ENCODE assay signal across 26 mouse cellular contexts in genomic region chr2:173484486-173484885, GRCm38 (mm10). TPM values are rescaled to one million over a fixed set of nuclear protein-coding genes. Genes with fewer than 3 reads are reported as not detected.
"Had no signal": no experiment of that assay in that cellular context is flagged by ENCODE, and none has a peak within 500 bp of the region (broad histone marks: within the 10 kb centered on the region; RNA-seq: fewer than 3 reads in every experiment).

No protein-coding gene starts in this region.

- H3K4me1 ChIP-seq: liver, embryonic 15.5 days; midbrain, embryonic 10.5 days; midbrain, embryonic 12.5 days; neural tube, embryonic 13.5 days; neural tube, embryonic 15.5 days had no signal

- ATAC-seq: midbrain, embryonic 16.5 days had no signal

- H3K9ac ChIP-seq: liver, embryonic 15.5 days; lung, embryonic 14.5 days; midbrain, embryonic 12.5 days; neural tube, embryonic 13.5 days; neural tube, embryonic 15.5 days had no signal

- H3K36me3 ChIP-seq: liver, embryonic 15.5 days; midbrain, embryonic 10.5 days; midbrain, embryonic 12.5 days; neural tube, embryonic 13.5 days; neural tube, embryonic 15.5 days had no signal

- H3K4me2 ChIP-seq: liver, embryonic 15.5 days; lung, embryonic 14.5 days; midbrain, embryonic 12.5 days; neural tube, embryonic 13.5 days; neural tube, embryonic 15.5 days had no signal

- H3K27ac ChIP-seq: liver, embryonic 15.5 days; midbrain, embryonic 10.5 days; midbrain, embryonic 12.5 days; neural tube, embryonic 13.5 days; neural tube, embryonic 15.5 days had no signal

- H3K9me3 ChIP-seq: liver, embryonic 15.5 days; midbrain, embryonic 10.5 days; midbrain, embryonic 12.5 days; neural tube, embryonic 13.5 days; neural tube, embryonic 15.5 days had no signal

- H3K27me3 ChIP-seq: liver, embryonic 15.5 days; midbrain, embryonic 12.5 days; neural tube, embryonic 13.5 days; neural tube, embryonic 15.5 days had no signal

- DNase-seq: lung, adult 18-20 months; lung, embryonic 14.5 days; lung, postnatal 10 days; lung, postnatal 4 days; midbrain, embryonic 14.5 days; retina, postnatal 1 day; right cerebral cortex, adult 18-20 months; right cerebral cortex, postnatal 25 days; right cerebral cortex, postnatal 4 days; spleen, adult 18-20 months; thymus, adult 18-20 months; thymus, postnatal 14 days; thymus, postnatal 36 days had no signal

- H3K4me3 ChIP-seq: liver, embryonic 15.5 days; midbrain, embryonic 10.5 days; midbrain, embryonic 12.5 days; myocyte; neural tube, embryonic 13.5 days; neural tube, embryonic 15.5 days had no signal

RNA-seq across cellular contexts. Expression of gene 1700021F07Rik, which starts 37.9 kb away (rescaled TPM):
- polyA plus RNA-seq: liver, embryonic 15.5 days; lung, embryonic 14.5 days; lung, embryonic 16.5 days; midbrain, embryonic 10.5 days; midbrain, embryonic 12.5 days; midbrain, embryonic 14.5 days; midbrain, embryonic 16.5 days; myocyte; neural tube, embryonic 11.5 days; neural tube, embryonic 13.5 days; neural tube, embryonic 15.5 days; small intestine, adult 2 months; stomach, embryonic 14.5 days; stomach, embryonic 16.5 days; thymus, postnatal 0 days had no signal
